Mouse (Mus musculus) urinary bladder, postnatal 10 days (tissue): ENCODE data around the gene Foxn3.

Experiments
- DNase-seq: peaks from one replicate; pipeline ENCODE4 v3.0.0; 2022; ENCODE audit warnings: low spot score

Foxn3 gene

GRCm38 (mm10) chr12:99352136-99352535 is 211.2 kb downstream of the Foxn3 start:
- DNase-seq, result no peak

DNA sequence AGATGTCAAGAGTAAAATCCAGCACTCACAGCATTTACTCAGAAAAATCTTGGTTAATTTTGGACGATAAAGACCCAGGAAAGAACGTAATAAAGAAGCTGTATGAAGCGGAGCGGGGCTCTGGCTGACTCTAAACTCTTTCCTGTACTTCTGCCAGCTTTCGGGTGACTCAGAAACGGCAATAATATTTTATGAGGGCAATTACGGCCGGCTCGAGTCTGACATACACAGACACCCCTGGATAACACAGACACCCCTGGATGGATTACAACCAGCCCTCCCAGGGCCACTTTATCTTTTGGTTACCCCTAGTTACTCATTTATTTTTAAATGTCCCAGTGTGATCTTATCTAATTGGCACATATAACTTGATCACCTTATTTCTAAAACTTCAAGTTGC is 211.7 kb downstream of the Foxn3 start:
- no peak for DNase-seq

DNA sequence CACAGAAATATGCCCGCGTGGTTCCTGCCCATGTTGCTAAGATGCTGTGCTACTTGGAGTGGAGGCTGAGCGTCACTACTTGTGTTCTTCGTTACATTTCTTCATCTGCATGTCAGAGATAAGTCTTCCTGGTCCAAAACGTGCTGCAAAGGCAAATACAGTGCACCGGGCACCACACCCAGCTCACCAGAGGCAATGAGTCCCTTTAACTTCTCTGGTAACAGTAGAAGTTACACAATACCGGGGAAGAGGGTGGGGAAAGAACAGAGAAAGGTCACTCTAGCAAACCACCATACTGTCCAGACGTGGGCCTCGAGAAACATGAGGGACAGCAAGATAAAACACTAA is 213.8 kb downstream of the Foxn3 start:
- DNase-seq, result no peak

DNA sequence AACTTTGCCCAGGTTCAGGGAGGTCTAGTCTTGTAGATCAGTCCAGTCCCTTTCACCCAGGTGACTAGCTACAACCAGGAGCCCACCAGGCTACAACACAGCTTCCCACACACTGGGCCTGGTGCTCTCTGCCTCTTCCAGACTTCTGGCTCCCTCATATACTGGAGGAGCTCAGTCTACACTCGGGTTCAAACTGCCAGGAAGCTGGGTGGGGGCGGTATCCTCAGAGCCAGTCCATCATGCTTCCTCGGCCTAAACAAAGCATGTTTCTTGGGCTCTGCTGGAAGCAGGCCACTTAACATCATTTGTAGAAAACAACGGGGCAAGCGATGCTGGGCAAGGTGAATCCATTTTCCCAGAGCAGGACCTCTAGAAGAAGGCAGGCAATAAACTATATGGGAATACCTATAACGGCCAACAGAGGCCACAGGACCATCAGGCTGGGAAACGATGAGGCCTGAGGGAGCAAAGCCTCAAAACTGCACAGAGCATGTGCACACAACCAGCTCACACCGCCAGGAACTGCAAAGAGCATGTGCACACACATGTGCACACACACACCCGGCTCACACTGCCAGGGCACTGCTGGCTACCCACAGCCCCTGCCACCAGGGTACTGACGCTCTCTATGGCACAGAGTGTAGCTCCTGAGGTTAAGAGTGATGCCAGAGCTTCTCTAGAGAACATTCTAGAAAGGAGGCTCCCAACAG is 214.3 kb downstream of the Foxn3 start:
- no peak for DNase-seq

GRCm38 (mm10) chr12:99347512-99347911 is 215.9 kb downstream of the Foxn3 start:
- no peak for DNase-seq

DNA sequence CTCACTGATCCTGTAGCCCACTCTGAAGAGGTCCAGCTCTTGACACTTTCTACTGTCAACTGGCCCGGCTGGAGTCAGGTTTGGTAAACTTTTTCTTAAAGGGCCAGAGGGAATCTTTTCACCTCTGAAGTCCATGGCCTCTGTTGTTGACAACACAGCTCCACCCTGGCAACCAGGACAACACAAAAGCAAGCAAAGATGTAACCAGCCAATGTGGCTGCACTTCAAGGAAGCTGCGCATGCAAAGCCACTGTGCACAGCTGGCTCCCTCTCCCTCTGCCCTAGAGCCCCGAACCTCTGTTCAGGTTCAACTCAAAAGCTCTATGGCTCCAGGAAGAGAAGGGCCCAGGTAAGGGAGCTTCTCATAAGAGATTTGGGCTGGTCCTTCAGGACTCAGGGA is 216.4 kb downstream of the Foxn3 start:
- no peak for DNase-seq

GRCm38 (mm10) chr12:99345323-99345722 is 218.1 kb downstream of the Foxn3 start:
- no peak for DNase-seq

GRCm38 (mm10) chr12:99343378-99343777 is 220.0 kb downstream of the Foxn3 start:
- DNase-seq, result no peak

DNA sequence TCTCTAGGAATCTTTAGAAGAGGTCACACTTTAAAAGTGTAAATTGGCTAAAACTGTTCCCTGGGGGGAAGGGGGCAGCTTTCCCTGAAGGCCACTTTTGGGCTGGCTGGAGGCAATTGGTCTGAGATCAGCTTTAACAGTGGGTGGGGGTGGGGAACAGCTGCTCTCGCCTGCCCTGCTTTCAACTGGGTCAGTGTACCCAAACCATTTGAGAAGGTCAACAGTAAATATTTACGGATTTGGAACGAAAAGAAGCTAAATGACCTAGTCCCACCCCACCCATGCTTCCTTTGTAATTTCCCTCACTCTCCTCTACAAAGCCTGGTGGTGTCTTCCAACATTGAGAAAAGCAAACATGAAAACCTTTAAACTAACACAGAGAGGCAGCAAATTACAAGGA is 221.2 kb downstream of the Foxn3 start:
- no peak for DNase-seq

GRCm38 (mm10) chr12:99341751-99342150 is 221.6 kb downstream of the Foxn3 start:
- DNase-seq, result no peak

- DNase-seq, result no peak
Observed at GRCm38 (mm10) chr12:99340418-99341182, 222.8 kb downstream of the Foxn3 start.

DNA sequence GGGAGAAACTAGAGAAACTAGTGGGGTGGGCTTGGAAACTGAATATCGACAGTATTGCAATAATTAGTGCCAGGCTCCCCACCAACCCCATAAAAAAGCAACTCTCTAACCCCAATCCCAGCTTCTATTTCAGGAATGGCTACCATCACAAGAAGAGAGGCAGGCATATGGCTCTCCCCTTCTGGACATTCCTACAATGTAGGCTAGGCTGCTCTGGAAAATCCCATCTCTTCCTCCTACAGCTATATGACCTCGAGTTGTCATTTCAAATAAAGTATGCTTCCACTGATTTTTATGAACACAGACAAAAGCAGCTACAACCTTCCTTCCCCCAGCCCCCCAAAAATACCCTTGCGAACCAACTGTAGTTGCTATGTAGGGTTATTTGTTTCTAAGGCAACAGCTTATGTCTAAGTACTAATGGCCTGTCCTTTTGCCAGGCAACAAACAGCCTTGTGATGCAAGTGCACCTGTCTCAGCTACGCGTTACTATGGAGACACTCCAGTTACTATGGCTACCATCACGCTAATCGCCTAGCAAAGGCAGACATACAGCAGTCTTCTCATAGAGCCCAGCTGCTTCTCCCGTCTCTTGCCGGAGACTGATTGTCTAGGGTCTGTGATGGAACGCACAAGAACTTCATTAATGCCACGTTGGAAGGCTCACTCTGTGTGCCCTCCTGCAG is 223.6 kb downstream of the Foxn3 start:
- DNase-seq, result no peak

DNA sequence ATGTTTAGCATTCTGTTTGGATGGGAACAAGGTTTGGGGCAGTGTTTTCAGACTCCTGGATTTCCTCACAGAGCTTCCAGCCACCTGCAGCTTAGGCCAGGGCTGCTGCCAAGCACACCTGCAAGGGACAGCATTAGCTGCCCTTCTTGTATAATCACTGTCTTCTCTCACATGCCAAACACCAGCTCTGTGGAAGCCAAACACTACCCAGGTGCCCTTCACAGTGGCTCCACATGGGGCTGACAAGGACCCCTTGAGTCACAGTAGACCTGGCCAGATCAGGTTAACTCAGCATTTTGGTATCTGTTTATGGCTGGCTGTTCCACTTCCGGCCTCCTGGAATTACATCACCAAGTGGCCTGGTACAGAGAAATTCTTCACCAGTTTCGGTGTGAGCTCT is 224.6 kb downstream of the Foxn3 start:
- no peak for DNase-seq

DNA sequence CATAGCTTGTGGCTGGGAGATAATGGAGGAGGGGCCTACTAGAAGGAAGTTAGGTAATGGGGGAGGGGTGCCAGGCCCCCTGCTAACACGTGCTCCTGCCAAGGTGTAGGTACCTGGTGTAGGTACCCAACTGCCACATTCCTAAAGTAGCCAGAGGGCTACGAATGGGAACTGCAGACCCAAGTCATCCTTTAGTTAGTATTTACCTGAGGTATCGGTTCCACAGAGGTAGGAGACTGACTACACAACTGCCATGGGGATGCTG is 226.3 kb downstream of the Foxn3 start:
- no peak for DNase-seq

DNA sequence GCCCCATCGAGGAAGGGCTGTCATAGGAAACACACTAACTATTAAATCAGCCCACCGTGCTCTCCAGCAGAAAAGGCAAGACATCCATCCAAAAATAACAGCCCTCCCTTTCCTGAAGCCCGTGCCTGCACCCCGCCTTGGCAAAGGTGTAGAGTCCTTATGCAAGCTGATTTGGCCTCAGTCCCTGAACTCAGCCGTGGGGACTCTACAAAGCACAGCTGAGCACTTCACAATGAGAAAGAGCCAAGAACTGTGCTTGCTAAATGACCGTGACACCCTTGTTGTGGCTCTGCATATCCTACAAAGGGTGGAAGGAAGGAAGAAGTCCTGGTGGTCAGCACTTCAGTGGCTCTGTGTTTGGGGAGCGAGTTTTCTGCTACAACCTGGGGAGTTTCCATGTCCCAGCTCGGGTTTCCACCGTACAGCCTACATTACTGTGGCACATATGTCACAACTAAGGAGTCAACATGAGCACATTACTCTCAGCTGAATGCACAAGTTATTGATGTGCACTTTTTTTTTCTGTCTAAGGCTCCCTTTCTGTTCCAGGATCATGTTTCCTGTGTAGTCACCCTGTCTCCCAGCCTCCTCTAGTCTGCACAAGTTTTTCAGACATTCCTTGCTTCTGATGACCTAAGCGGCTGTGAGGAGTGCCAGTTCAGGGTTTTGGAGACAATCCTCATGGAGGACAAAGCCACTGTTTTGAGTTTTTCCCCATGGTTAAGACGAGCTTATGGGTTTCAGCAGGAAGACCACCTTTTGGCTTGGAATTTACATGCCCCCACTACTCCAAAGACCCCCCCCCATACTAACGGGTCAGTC is 226.8 kb downstream of the Foxn3 start:
- DNase-seq, result no peak

DNA sequence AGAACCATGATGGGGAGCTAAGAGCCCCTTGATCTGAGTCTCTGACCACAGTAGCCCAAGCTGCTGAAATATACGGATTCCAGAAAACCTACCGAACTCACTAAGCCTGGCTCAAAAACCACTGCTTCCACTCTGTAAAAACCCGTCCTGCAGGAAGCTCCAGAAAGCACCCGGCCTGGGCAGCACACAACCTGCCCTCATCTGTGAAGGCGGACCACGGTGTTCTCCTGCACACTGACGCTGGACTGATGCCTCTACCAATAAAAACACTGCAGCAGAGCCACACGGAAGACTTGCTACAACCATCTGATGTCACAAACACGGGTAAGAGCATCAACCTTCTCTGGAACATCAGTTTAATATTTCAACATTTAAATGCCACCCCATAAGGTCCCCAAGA is 227.8 kb downstream of the Foxn3 start:
- DNase-seq, result no peak

GRCm38 (mm10) chr12:99334026-99334425 is 229.4 kb downstream of the Foxn3 start:
- DNase-seq, result no peak

DNA sequence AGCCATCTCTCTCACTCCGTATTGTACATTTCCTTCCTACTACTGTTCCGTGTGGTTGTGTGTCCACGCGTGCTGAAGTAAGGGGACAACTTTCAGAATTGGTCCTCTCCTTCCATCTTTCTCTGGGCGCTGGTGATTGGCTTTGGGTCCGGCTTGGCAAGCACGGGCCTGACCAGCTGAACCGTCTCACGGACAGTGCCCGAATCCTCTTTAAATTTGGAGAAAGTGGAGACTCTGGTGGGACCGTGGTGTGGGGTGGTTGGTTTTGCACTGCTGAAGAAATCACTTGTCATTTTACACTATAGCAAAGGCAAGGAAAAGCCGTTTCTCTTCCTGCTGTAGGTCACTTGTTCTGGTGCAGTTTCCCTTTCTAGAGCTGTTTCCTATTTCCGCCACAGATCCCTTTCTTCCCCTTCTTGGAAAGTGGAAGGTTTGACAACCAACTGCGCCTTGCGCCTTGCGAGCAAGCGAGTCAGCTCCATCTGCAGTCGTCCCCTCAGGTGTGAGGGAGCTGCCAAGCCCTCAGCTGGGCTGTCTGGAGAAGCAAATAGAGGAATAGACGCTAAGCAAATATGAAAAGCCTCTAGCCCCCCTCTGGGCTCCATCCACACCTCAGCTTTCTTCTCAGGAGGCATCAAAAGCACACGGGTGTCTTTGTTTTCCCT is 229.9 kb downstream of the Foxn3 start:
- DNase-seq, result no peak

GRCm38 (mm10) chr12:99332144-99332807 is 231.1 kb downstream of the Foxn3 start:
- no peak for DNase-seq

DNA sequence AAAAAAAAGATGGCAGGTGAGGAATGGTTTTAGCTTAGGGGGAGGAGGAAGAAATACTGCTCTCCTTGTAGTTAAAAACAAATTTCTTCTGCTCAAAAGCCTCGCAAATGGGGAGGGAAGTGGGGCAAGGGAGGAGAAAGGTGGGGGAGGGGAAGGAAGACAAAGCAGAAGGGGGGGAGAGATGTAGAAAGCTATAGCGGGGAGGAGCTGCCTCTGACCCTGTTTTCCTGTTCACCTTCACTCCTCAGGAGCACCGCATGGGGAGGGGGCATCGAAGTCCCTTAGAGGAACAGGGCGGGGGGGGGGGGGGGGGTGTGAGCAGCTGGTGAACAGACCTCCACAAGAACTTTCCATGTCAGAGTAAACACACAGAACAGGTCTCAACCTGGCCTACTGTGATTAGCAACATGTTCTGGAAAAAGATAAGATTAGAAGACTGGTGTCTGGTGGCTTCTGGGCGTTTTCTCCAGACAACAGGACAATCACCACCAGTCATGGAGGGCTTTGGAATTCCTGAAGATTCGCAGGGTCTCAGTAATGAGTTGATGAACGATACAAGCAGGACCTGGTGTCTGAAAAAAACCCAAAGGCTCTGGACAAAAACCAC is 231.9 kb downstream of the Foxn3 start:
- no peak for DNase-seq

- no peak for DNase-seq
Observed at GRCm38 (mm10) chr12:99330822-99331285, 232.5 kb downstream of the Foxn3 start.
